Mouse (Mus musculus) midbrain, postnatal 0 days (tissue): ENCODE data around the gene Zfp580. TPM values are rescaled to one million over a fixed set of nuclear protein-coding genes. Genes with fewer than 3 reads are reported as not detected.

Experiments
- ATAC-seq: fragments of 200-750 bp; cut with Nextera tagmentation; 2 replicates; pipeline ENCODE4 v1.8.0; 2017; ENCODE audit warnings: moderate number of reproducible peaks, mild to moderate bottlenecking, moderate TSS enrichment, moderate library complexity; ENCODE audit not compliant: low FRiP score
- DNase-seq: peaks from one replicate; pipeline ENCODE4 v3.0.0-alpha.2; 2015; ENCODE audit warnings: low spot score
- H3K27ac ChIP-seq: fragments of 300-500 bp; sonication (generic); 2 replicates; pipeline ENCODE4 v1.5.1; 2014; ENCODE audit warnings: low read depth, mild to moderate bottlenecking, low read length, mixed read lengths
- H3K27me3 ChIP-seq: fragments of 300-500 bp; sonication (generic); 2 replicates; pipeline ENCODE4 v1.6.1; 2014; ENCODE audit warnings: low read length, control low read depth, mixed read lengths; ENCODE audit not compliant: insufficient read depth
- H3K36me3 ChIP-seq: fragments of 300-500 bp; sonication (generic); 2 replicates; pipeline ENCODE4 v1.6.1; 2014; ENCODE audit warnings: low read length, control low read depth, mixed read lengths; ENCODE audit not compliant: insufficient read depth
- H3K4me1 ChIP-seq: fragments of 300-500 bp; sonication (generic); 2 replicates; pipeline ENCODE4 v1.6.1; 2014; ENCODE audit warnings: mild to moderate bottlenecking, control low read depth, antibody characterized with exemption, low read length, mixed read lengths; ENCODE audit not compliant: insufficient read depth
- H3K4me2 ChIP-seq: fragments of 300-500 bp; sonication (generic); 2 replicates; pipeline ENCODE4 v1.6.1; 2014; ENCODE audit warnings: low read depth, mild to moderate bottlenecking, low read length, mixed read lengths; ENCODE audit not compliant: poor library complexity, severe bottlenecking
- H3K4me3 ChIP-seq: fragments of 300-500 bp; sonication (generic); 2 replicates; pipeline ENCODE4 v1.5.1; 2014; ENCODE audit warnings: low read depth, mild to moderate bottlenecking, low read length, moderate library complexity
- H3K9ac ChIP-seq: fragments of 300-500 bp; sonication (generic); replicated peaks from 2 replicates; pipeline ENCODE4 v1.6.1; 2014; ENCODE audit warnings: mild to moderate bottlenecking, low read length, moderate library complexity, mixed read lengths; ENCODE audit not compliant: poor library complexity, severe bottlenecking
- H3K9me3 ChIP-seq: fragments of 300-500 bp; sonication (generic); 2 replicates; pipeline ENCODE4 v1.6.1; 2016; ENCODE audit warnings: low read length, control low read depth
- CTCF ChIP-seq: IDR thresholded peaks from 2 replicates; pipeline ENCODE4 v1.5.1; 2016; ENCODE audit warnings: antibody characterized with exemption, mild to moderate bottlenecking
- WGBS: fragments of 180-500 bp; shearing (Covaris S2); extraction: QIAGEN DNeasy Blood & Tissue Kit; methylation state at CpG from one replicate; pipeline ENCODE4 v1.1.7; 2014; 5-methylcytosine and 5-hydroxymethylcytosine counted together
- polyA plus RNA-seq: library from polyadenylated mRNA; unstranded; fragments of >200 nt; fragmentation: Nextera tagmentation; extraction: Ambion mirVana; gene quantifications from 2 replicates; pipeline ENCODE4 v1.2.1, GENCODE M21; 2015
- total RNA-seq: library from RNA; depleted of rRNA; stranded (reverse); fragments of >200 nt; gene quantifications from 2 replicates; pipeline ENCODE4 v1.2.3, GENCODE M21; 2014

Gene Zfp580
- total and polyA plus RNA-seq, 2 experiments from 2014 or later = 77.7 to 157 TPM

- no peak overlapping the region for H3K4me3 ChIP-seq
- H3K27me3 ChIP-seq = no peaks in the 10 kb centered on the region
- H3K4me1 ChIP-seq = 0 out of 2 replicates have a peak, but pooled peaks cover 2% of the 10 kb centered on the region
- H3K36me3 ChIP-seq = peaks cover 20% of the 10 kb centered on the region
- ATAC-seq (no peak), DNase-seq (no peak)
- no peak overlapping the region for H3K27ac ChIP-seq
- H3K4me2 ChIP-seq = no peak overlapping the region
- 67% methylated on average over 5 of the region's 5 CpGs for WGBS
- TF ChIP-seq CTCF = no peak
- H3K9me3 ChIP-seq = no peaks in the 10 kb centered on the region
- H3K9ac ChIP-seq = no peak overlapping the region
Observed at GRCm38 (mm10) chr7:5086921-5087440, 35.6 kb downstream of the Zfp580 start.

- Histone ChIP-seq H3K27me3 (no peaks in the 10 kb centered on the region), H3K9me3 (no peaks in the 10 kb centered on the region), H3K27ac (no peak overlapping the region), H3K4me1 (no peaks in the 10 kb centered on the region), H3K4me2 (no peak overlapping the region), H3K36me3 (peaks cover 24% of the 10 kb centered on the region), H3K9ac (no peak overlapping the region), H3K4me3 (no peak overlapping the region)
- WGBS = 85% methylated on average over 4 of the region's 4 CpGs
- DNase-seq (no peak), ATAC-seq (no peak)
- no peak for TF ChIP-seq CTCF
Observed at GRCm38 (mm10) chr7:5087886-5088285, 36.5 kb downstream of the Zfp580 start.

- H3K9me3 ChIP-seq = no peaks in the 10 kb centered on the region
- no peak for TF ChIP-seq CTCF
- no peaks in the 10 kb centered on the region for H3K27me3 ChIP-seq
- WGBS = 94% methylated on average over 15 of the region's 15 CpGs
- DNase-seq (no peak), ATAC-seq (no peak)
- H3K4me2 ChIP-seq = no peak overlapping the region
- H3K9ac ChIP-seq = no peak overlapping the region
- H3K27ac ChIP-seq = no peak overlapping the region
- no peaks in the 10 kb centered on the region for H3K4me1 ChIP-seq
- no peak overlapping the region for H3K4me3 ChIP-seq
- H3K36me3 ChIP-seq = peaks cover 34% of the 10 kb centered on the region
Observed at GRCm38 (mm10) chr7:5089853-5090252, 38.5 kb downstream of the Zfp580 start.

- H3K4me2 ChIP-seq = no peak overlapping the region
- no peak for ATAC-seq
- DNase-seq = no peak
- no peaks in the 10 kb centered on the region for H3K9me3 ChIP-seq
- no peak overlapping the region for H3K9ac ChIP-seq
- H3K27me3 ChIP-seq = no peaks in the 10 kb centered on the region
- peaks cover 43% of the 10 kb centered on the region for H3K36me3 ChIP-seq
- TF ChIP-seq CTCF = no peak
- H3K27ac ChIP-seq = no peak overlapping the region
- 93% methylated on average over 15 of the region's 15 CpGs for WGBS
- H3K4me1 ChIP-seq = no peaks in the 10 kb centered on the region
- H3K4me3 ChIP-seq = no peak overlapping the region
Observed at GRCm38 (mm10) chr7:5091008-5091728, 39.8 kb downstream of the Zfp580 start.

GRCm38 (mm10) chr7:5092381-5092780, 41.0 kb downstream of the Zfp580 start:
- no peak for TF ChIP-seq CTCF
- DNase-seq (no peak), ATAC-seq (no peak)
- WGBS = 86% methylated on average over 6 of the region's 6 CpGs
- Histone ChIP-seq H3K36me3 (peaks cover 44% of the 10 kb centered on the region), H3K4me2 (no peak overlapping the region), H3K9me3 (no peaks in the 10 kb centered on the region), H3K9ac (no peak overlapping the region), H3K27me3 (no peaks in the 10 kb centered on the region), H3K27ac (no peak overlapping the region), H3K4me1 (no peaks in the 10 kb centered on the region), H3K4me3 (no peak overlapping the region)

- no peak for TF ChIP-seq CTCF
- no peak overlapping the region for H3K4me3 ChIP-seq
- H3K9me3 ChIP-seq = no peaks in the 10 kb centered on the region
- H3K4me2 ChIP-seq = no peak overlapping the region
- no peaks in the 10 kb centered on the region for H3K27me3 ChIP-seq
- H3K9ac ChIP-seq = no peak overlapping the region
- no peak overlapping the region for H3K27ac ChIP-seq
- H3K4me1 ChIP-seq = no peaks in the 10 kb centered on the region
- H3K36me3 ChIP-seq = peaks cover 48% of the 10 kb centered on the region
- ATAC-seq = no peak
- DNase-seq = no peak
- WGBS = 89% methylated on average over 21 of the region's 21 CpGs
Observed at GRCm38 (mm10) chr7:5092831-5093510, 41.6 kb downstream of the Zfp580 start.
